Mouse (Mus musculus): ENCODE results near the gene Mau2.
A peak's percentile ranks its signal among the peaks of the same experiment; 100 is the strongest.

GRCm38 (mm10) chr8:69974194-69974614, 68.3 kb downstream of the Mau2 start:
- TF ChIP-seq POLR2A (IDR thresholded peaks at IDR 0.05; ENCODE audit: extremely low read depth, insufficient read depth, low read length) (peak; percentile 50; the same call in 1 of the 2 replicates), CTCF (IDR thresholded peaks at IDR 0.05; ENCODE audit: low read depth, low read length) (no peak)

Data from liver, adult 2 months (tissue).